Mouse (Mus musculus): ENCODE data around the gene Cplx2.

Cplx2 gene

GRCm38 (mm10) chr13:54367758-54368157 lies 3.4 kb upstream of the Cplx2 start:
- DNase-seq (ENCODE audit: low spot score), result no peak

- DNase-seq (ENCODE audit: low spot score), result no peak
Measured at GRCm38 (mm10) chr13:54368181-54368580, 3.0 kb upstream of the Cplx2 start.

DNA sequence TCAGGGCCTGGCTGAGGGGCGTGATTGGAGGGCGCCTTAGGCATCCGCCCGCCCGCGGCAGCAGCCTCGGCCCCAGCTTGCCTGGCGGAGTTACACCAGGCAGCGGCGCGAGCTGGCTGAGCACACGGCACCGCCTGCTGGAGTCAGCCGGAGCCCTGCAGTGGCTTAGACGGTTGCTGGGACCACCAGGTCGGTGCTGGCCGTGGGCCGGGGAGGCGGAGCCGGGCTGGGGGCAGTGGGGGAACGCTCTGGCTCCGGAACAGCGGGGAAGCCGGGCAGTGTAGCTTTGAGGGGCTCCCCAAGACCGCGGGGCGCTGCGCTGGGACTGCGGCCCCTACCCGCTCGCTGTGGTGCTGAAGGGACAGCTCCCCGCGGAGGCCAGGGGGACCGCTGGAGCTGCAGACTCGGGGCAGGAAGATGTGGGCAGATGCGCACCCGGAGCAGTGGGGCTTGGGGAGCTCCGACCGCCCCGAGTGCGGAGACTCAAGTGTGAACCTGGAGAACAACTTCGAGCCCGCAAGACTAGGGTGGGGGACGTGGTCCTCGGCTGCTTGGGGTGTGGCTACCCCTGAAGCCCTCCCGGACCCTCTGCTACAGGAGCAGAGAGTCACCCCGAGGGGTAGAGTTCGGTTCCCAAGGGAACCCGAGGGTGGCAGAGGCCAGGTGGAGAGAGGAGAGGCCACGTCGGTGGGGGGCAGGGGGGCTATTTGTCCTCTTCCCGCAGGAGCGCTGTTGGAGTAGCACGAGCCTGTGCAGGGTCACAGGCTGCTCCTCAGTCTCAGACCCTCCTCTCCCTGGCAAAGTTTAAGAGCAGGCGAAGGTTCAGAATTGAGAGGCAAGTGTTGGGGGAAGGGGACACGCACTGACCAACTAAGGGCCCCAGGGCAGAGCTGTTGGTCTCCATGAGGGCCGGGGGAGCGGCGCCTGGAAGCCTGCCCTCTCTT lies 510 bp downstream of the Cplx2 start:
- DNase-seq (ENCODE audit: low spot score), result peak; percentile 85

DNA sequence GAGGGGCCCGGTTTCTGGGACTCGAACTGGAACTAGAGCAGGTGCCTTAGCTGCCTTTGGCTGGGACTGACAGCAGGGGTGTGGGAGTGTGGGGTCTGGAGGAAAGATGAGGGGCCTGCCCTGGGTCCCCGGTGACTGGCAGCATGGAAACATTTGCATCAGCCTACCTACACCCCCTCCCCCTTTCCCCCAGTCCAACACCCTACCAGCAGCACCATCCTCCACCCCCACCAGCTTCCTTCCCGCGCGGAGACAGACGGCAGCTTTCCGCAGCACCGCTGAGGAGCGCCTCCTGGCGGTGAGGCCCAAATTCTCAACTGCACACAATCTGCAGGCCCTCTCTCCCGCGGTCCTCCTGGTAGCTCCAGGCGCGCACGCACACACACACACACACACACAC lies 1.5 kb downstream of the Cplx2 start:
- no peak for DNase-seq (ENCODE audit: low spot score)

DNA sequence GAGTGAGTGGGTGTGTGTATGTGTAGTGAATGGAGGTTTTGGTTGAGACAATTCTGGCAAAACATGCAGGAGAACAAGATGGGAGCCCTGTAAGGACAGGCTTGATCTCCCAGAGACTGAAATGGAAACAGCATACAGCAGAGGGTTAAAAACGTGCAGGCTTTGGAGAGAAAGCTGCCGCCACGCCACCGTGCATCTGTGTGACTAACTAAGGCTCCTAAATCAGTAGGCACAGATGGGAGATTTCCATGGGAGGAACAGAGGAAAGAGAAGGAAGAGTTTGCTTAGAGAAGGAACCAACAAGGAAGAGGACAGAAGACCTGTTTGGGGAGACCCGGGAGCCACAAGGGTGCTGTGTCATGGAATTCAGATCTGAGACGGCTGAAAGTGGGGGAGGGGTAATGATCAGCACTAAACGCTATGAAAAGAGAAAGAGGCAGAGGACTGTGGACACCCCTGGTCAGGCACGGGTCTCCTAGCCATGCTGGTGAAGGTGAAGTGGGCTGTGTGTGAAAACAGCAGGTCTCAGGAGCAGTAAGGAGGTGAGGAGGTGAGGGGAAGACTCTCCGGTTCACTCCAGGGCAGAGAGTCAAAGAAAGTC lies 3.1 kb downstream of the Cplx2 start:
- no peak for DNase-seq (ENCODE audit: low spot score)

- DNase-seq (ENCODE audit: low spot score), result no peak
Measured at GRCm38 (mm10) chr13:54375497-54376495, 4.6 kb downstream of the Cplx2 start.

DNA sequence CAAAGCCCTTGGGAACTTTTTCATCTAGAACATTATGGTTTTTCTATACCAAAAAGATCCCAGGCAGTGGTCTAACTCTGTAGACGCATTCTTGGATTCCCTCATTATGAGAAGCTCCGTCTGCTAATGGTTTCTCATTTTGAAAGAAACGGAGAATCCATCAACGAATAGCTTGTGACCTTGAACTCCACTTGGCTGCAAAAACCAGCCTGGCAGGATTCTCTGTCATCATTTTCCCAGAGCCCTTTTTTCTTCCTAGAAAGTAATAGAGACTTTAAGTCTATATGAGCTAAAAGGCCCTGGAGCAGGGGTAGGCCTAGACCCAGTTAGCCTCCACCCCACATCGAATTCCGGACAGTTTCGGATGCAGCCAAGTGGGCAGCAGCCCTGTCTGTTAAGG lies 5.6 kb downstream of the Cplx2 start:
- DNase-seq (ENCODE audit: low spot score), result no peak

DNA sequence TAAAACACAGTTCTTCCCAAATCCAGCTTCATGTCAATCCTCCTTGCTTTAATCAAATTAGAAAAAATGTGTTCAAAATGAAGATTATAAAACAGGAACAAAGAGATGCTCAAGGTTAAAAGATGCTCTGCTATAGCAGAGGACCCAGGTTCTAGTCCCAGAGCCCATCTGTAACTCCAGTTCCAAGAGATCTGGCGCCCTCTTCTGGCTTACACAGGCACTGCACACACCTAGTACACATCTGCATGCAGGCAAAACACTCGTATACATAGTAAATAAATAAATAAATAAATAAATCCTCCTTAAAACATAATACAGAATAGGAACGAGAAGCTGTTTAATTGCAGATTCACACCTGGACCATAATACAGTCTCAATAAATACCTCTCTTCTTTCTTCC lies 6.9 kb downstream of the Cplx2 start:
- no peak for DNase-seq (ENCODE audit: low spot score)

GRCm38 (mm10) chr13:54380421-54380820 lies 9.3 kb downstream of the Cplx2 start:
- DNase-seq (ENCODE audit: low spot score), result no peak

DNA sequence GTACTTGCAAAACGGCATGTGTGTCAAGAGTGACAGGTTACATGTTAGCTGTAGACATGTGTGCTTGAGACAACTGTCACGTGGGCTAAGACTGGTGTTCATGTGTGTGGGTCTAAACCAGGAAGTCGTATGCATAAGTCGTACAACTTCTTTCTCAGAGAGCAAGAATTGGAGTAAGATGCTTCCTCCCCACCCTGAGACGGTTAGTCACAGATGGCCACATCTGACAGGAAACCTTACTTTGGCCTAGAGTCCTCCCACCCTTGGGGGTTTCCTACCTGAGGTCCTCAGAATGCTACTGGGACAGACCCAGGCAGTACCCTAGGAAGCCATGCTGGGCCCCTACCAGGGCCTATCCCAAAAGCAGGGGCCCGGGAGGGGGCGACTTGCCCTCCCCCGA lies 10.2 kb downstream of the Cplx2 start:
- no peak for DNase-seq (ENCODE audit: low spot score)

GRCm38 (mm10) chr13:54383531-54383930 lies 12.4 kb downstream of the Cplx2 start:
- no peak for DNase-seq (ENCODE audit: low spot score)

DNA sequence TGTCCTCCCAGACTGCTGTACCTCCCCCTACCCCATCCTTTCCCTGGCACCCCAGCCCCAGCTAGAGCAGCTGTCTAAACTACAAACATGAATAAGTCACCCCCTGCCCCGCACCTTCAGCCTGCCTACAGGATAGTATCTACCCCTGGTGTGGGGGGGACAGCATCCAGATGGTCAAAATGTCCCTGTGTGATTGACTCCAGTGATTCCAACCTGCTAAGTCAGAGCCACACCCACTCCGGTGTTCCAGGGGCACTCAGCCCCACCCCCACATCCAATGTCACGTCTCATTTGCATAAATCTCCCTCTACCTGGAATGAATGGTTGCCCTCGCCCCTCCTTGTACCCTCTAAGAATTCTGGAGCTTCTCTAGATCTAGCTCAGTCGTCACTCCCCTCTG lies 13.4 kb downstream of the Cplx2 start:
- no peak for DNase-seq (ENCODE audit: low spot score)

- DNase-seq (ENCODE audit: low spot score), result no peak
Measured at GRCm38 (mm10) chr13:54385008-54386004, 14.2 kb downstream of the Cplx2 start.

DNA sequence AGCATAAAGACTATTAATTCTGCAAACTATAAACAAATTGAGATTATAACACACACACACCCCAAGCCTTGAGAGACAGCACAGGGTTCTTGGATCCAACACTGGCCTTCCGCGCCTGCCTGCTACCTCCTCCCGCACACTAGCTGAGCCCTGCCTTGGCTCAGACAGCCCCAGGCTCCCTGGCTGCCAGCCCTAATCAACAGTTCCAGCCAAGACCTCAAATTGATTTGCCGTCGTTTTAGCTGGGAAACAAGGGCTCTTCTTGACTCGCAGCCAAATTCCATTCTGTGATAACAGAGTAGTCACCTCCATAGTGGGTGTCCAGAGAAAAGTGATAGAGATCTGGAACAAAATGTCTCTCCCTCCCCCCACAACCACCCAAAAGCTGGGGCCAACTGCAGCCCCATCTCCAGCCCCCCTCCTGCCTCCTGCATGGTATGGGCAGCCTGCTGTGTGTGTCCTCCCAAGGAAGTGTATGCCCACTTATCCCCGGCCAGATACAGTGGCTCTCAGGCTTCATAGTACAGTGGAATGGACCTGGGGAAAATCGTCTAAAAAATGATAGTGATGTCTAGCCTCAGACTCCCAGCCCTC lies 18.9 kb downstream of the Cplx2 start:
- DNase-seq (ENCODE audit: low spot score), result no peak

DNA sequence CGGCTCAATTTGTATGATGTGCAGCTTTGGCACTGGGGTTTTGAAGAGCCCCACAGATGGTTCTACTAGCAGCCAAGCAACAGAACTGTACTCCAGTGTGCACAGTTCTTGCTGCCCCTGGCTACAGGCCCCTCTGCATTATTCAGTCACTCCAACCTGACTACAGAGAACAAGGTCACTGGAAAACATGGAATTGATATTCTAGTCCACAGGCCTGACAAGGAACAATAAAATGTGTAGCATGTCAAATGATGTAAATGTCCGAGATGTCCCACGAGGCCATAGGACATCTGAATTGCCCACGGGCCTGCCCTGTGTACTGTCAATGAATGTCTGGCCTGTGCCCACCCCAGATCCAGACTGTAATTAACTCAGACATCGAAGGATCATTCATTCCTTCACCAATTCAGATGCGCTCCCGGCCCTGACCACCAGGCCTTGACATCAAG lies 19.4 kb downstream of the Cplx2 start:
- DNase-seq (ENCODE audit: low spot score), result no peak

- DNase-seq (ENCODE audit: low spot score), result no peak
Measured at GRCm38 (mm10) chr13:54391313-54391712, 20.2 kb downstream of the Cplx2 start.

- no peak for DNase-seq (ENCODE audit: low spot score)
Measured at GRCm38 (mm10) chr13:54397069-54397468, 25.9 kb downstream of the Cplx2 start.

GRCm38 (mm10) chr13:54400565-54401179 lies 29.5 kb downstream of the Cplx2 start:
- DNase-seq (ENCODE audit: low spot score), result no peak

- DNase-seq (ENCODE audit: low spot score), result no peak
Measured at GRCm38 (mm10) chr13:54401180-54401569, 30.0 kb downstream of the Cplx2 start.

GRCm38 (mm10) chr13:54402346-54402745 lies 31.2 kb downstream of the Cplx2 start:
- DNase-seq (ENCODE audit: low spot score), result no peak
